Mouse (Mus musculus) heart, postnatal 36 days (tissue): ENCODE results near the gene Rabgap1l. TPM values are rescaled to one million over a fixed set of nuclear protein-coding genes. Genes with fewer than 3 reads are reported as not detected.
"Not testable (repeated sequence)": the region's sequence is repeated elsewhere in the genome, so short reads cannot be mapped to it uniquely, and the experiment has no call there.

ENCODE experiments used
- DNase-seq, 2 experiments: peaks; one replicate each; pipeline ENCODE4 v3.0.0; 2021 to 2022
- intact Hi-C: fragments of 180-260 bp; cut with DNase I; formaldehyde crosslinking; loops from one replicate; pipeline ENCODE4 v1.15.1; 2025
- total RNA-seq, 2 experiments: library from RNA; stranded (reverse); gene quantifications; 2 replicates each; pipeline ENCODE4 v1.2.3; 2021

Rabgap1l gene
- total RNA-seq, 2 experiments from 2014 or later, result 80.3 to 83.6 TPM

GRCm38 (mm10) chr1:160409689-160410088 is 383.3 kb downstream of the Rabgap1l start:
- DNase-seq, result not testable (repeated sequence)

DNA sequence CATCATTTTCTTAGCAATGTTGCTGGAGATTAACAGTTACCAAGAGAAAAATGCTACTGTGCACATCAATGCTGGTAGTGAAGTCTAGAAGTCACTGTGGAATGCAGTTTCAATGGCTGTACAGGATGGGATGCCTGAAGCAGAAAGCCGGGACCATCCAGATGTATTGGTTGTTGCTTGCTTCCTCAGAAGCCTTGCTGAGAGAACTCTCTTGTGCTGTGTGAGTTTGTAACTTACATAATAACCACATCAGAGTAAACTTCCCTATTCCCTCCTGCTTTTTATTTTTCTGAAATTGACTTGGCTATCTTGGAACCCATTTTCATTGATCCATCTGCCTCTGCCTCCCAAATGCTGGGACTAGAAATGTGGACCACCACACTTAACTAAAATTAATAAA is 383.9 kb downstream of the Rabgap1l start:
- intact Hi-C loops, result no loop called here
- DNase-seq, result no peak

More at GRCm38 (mm10) chr1:160409689-160410088, 383.3 kb downstream of the Rabgap1l start:
- intact Hi-C loops, result not testable (repeated sequence)

DNA sequence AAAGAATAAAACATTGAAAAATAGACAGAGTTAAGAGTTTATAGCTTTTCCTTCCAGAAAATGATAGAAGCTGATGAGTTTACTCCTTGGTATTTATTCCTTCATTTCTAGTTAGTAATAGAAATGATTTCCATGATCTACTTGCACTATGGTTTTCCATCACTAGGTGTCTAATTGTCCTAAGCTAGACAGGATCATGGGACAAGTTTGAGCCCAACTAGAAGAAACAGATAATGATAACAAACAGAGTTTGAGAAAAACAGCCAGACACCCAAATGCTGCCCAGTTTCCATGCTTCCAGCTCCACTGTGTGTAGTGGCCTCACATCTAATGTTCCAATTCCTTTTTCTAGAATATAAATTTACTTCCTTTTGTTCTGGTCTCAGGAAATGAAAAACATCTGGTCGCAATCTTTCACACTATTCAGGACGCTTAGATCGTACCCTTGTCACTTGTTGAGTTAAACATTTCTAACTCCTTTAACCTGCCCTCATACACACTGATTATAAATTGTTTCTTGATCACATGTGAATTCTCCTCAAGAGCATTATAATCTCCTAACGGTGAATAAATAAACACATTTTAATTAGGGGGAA is 384.6 kb downstream of the Rabgap1l start:
- no peak for DNase-seq
- intact Hi-C loops, result no loop called here

- DNase-seq, result peak in 1 of 2 experiments; percentile 23
- intact Hi-C loops, result loop anchor here (1.0 to 10.0 kb wide), 2 partner anchors 318 to 465 kb away; no protein-coding TSS in a partner anchor
These were observed 393.6 kb downstream of the Rabgap1l start for GRCm38 (mm10) chr1:160399428-160399827.

- intact Hi-C loops, result loop anchor here (10.0 kb wide), 1 partner anchor 468 kb away; no protein-coding TSS in a partner anchor
- DNase-seq, result no peak
These were observed 396.0 kb downstream of the Rabgap1l start for GRCm38 (mm10) chr1:160397037-160397436.

GRCm38 (mm10) chr1:160387446-160387845 is 405.6 kb downstream of the Rabgap1l start:
- intact Hi-C loops, result no loop called here
- no peak for DNase-seq

GRCm38 (mm10) chr1:160378367-160378766 is 414.6 kb downstream of the Rabgap1l start:
- intact Hi-C loops, result no loop called here
- no peak for DNase-seq

GRCm38 (mm10) chr1:160377337-160378336 is 415.4 kb downstream of the Rabgap1l start:
- intact Hi-C loops, result loop anchor here (1.0 kb wide), 1 partner anchor 146 kb away; no protein-coding TSS in a partner anchor
- peak; percentile 14 to 15 for DNase-seq

DNA sequence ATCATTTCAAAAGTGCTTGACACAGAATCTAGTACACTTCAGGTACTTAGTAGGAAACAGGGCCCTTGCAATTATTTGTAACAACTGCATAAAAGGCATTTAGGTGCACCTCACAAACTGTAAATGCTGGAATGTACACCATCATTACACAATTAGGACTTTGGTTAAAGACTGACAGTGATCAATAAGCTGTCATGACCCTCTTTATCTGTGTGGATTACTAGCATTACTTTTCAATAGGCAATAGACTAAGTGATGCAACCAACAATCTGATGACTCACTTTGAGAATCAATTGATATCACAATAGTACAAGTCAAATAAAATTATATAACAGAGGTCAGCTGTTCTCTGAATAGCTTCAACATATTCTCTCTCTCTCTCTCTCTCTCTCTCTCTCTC is 418.5 kb downstream of the Rabgap1l start:
- intact Hi-C loops, result no loop called here
- no peak for DNase-seq

- intact Hi-C loops, result no loop called here
- no peak for DNase-seq
These were observed 419.7 kb downstream of the Rabgap1l start for GRCm38 (mm10) chr1:160373306-160373705.

- intact Hi-C loops, result no loop called here
- no peak for DNase-seq
These were observed 421.3 kb downstream of the Rabgap1l start for GRCm38 (mm10) chr1:160371696-160372095.

- intact Hi-C loops, result no loop called here
- DNase-seq, result no peak
These were observed 422.5 kb downstream of the Rabgap1l start for GRCm38 (mm10) chr1:160370552-160370951.

- intact Hi-C loops, result no loop called here
These were observed 426.4 kb downstream of the Rabgap1l start for GRCm38 (mm10) chr1:160366615-160367014.

DNA sequence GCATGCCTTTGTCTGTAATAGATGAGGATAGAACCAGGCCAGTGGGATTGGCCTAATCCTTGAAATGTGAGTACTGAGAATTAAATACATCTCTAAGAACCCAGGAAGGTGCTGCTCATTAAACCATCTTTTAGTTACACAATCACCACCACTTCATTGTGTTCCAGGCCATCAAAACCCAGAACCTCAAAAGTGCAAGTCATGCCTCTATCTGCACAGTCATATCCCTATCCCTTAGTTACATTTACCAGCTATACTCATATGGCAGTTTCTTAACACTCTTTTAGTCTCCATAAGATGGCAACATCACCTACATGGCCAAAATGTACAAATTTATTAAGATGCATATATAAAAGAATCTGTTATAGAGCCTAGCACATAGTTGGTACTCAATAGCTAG is 435.7 kb downstream of the Rabgap1l start:
- DNase-seq, result no peak
- intact Hi-C loops, result no loop called here

More at GRCm38 (mm10) chr1:160366615-160367014, 426.4 kb downstream of the Rabgap1l start:
- DNase-seq, result no peak

DNA sequence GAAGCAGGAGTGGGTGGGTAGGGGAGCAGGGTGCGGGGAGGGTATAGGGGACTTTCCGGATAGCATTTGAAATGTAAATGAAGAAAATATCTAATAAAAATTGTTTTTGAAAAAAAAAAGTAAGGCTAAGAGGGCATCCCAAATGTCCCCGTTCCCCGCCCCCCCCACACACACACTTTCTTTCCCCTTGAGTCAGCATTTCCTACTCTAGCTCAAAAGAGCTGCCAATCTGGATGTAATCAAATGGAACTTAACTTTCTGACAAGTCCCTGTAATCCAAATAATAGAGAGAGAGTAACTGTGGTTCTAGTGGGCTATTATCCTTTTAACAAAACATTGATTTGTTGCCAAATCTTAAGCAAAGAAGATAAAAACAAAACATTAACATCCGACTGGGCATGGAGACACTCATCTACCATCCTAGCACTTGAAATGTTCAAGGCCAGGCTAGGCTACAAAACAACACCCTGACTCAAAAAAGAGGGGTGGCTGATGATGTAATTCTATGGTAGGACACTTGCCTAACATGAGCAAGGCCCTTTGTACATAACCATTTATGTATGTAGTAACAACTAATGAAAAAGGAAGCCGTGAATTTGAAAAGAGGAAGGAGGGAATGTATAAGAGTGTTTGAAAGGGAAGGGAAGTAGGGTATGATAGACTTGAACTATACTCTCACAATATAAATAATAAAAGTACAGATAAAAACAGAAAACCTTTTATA is 439.1 kb downstream of the Rabgap1l start:
- intact Hi-C loops, result no loop called here
- DNase-seq, result no peak

DNA sequence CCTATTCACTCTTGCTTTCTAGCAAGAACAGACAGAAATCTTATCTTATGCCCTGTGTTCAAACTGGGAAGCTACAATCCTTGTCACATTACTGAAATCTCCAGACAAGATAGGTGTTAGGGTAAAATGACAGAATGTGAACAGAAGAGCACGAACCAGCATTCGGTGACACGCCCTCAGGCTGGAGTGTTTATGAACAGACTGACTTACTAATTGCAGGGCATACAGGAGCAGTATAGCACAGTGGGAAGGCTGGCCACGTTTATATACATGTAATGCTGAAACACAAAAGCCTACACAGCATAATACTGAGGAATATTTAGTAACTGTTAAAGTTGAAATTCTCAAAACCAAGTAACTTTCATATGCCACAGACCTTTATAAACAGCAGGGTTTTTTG is 440.7 kb downstream of the Rabgap1l start:
- DNase-seq, result no peak
- intact Hi-C loops, result no loop called here

DNA sequence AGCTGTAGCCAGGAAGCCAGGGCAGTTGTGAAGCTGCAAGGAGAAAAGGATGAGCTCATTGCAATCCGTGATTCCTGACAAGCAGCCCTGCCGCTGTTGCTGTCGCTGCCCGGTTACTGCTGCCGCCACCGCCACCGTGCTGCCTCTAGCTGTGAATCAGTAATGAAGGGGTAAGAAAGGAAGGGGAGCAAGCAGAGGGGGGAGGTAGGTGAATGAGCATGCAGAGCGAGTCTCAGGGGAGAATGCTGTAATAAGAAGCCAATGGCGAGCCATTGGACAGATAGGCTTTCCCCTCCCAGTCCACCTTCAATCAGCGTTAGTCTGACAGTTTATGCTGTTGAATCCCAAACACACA is 441.2 kb downstream of the Rabgap1l start:
- intact Hi-C loops, result no loop called here
- peak; percentile 16 to 24 for DNase-seq

GRCm38 (mm10) chr1:160351146-160351879 is 441.7 kb downstream of the Rabgap1l start:
- intact Hi-C loops, result no loop called here

DNA sequence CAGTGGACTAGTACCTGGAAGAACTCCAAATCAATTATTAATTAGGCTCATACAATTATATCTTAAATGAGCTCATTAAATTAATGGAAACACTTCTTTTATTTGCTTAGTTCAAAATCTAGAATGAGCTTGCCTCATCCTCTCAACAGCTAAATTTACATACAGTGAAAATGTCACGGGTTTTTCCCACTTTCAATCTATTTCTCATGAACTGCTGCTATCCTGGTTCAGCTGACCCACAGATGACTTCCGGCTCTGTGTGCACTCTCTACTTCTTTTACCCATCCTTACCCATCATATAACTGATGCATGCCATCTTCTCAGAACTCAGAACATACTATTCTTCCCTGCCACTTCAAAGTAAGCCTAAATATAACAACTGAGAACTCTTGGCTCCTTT is 452.4 kb downstream of the Rabgap1l start:
- intact Hi-C loops, result no loop called here
- no peak for DNase-seq

More at GRCm38 (mm10) chr1:160351146-160351879, 441.7 kb downstream of the Rabgap1l start:
- no peak for DNase-seq

GRCm38 (mm10) chr1:160339374-160339773 is 453.6 kb downstream of the Rabgap1l start:
- intact Hi-C loops, result no loop called here
- no peak for DNase-seq
